Mouse (Mus musculus) natural killer cell, adult 2 months (primary cell): Measurements from ENCODE around the gene Plod1.
A peak's percentile ranks its signal among the peaks of the same experiment; 100 is the strongest.

ENCODE experiments used
- DNase-seq, 2 experiments: peaks; one replicate each; pipeline ENCODE4 v3.0.0; 2022; ENCODE audit warnings: low spot score in 2 of 2

The Plod1 gene

DNA sequence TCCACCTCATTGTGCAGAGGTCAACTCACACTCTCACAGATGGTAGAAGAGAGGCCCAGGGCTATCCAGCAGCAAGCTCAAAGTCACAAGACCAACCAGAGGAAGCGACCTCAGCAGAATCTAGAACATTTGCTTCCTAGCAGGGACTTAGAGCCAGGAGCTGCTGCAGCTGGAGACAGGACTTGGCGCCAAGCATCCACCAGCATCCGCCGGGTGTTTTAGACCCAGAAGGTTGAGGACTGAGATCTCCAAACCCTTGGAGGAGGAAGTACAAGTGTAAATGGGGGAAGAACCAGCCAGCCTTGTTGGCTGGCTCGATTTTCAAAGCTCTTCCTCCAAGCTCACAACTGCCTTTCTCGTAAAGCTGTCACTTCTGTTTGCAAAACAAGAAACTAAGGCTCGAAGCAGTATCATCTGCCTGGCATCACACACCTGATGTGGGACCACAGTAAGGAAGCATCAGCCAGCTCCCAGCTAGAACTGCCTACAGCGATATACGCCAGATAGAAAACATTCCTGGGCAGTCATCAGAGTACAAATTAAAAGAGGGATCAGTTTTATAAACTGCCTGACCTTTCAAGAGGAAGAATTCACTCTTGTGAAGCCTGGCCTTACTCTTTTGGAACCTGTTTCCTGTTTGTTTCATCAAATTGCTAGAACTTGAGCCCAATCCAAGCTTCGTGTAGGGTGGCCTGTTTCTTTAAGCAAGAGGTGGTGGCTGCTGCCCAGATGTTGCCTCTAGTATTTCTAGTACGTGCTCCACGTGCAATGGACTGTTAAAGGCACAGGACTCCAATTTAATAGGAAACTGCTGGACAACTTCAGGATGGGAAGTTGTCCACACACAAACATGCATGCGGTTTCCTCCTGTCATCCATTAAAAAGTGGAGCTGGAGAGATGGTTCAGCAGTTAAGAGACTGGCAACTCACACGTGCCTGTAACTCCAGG, 1.9 kb upstream of the Plod1 start:
- no peak for DNase-seq

DNA sequence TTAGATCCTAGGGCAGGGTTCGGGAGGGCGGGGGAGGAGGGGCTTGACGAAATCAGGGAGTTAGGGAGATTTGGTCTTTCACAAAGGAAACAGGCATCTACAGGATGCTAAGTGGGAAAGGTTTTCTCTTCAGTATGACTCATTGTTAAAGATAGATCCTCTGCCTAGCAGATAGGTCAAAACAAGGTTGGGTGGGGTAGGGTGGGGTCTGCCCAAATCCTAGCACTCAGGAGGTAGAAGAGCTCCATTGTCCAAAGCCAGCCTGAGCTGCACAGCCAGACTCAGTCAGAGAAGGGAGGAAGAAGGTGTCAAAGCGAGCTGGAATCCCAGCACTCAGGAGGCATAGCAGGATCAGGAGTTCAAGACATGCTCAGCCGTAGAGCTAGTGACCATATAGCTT, 919 bp upstream of the Plod1 start:
- DNase-seq, result no peak

DNA sequence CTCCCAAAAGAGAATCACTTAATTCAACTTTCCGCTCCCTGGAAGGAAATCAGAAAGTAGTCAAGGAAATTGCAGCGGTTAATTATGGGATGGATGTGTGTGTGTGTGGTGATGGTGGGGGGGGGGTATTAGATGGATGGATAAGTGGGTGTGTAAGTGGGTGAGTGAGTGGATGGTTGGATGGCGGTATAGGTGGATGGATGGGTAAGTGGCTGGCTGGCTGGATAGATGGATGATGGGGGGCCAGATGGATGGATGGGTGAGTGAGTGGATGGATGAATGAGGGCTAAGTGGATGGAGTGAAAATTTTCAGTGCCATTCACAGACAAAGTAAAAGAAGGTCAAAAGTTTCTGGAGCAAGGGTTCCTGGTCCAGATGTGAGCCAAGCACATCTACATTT, 454 bp upstream of the Plod1 start:
- no peak for DNase-seq

DNA sequence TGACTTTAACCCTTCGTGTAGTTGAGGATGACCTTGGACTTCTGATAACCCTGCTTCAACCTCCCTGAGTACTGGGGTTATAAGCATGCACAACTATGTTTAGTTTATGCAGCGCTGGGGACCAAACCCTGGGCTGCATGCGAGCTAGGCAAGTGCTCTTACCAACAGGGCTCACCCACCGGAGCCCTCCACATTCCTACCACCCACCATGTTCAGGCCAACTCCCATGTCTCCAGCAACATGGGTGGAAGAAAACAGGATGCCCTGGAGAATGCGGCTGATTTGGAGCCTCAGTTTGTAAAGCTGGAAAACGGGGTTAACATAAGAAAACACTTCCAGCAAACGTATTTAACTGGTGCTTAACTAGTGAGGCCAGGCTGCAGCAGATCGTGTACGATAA, 663 bp downstream of the Plod1 start:
- no peak for DNase-seq

DNA sequence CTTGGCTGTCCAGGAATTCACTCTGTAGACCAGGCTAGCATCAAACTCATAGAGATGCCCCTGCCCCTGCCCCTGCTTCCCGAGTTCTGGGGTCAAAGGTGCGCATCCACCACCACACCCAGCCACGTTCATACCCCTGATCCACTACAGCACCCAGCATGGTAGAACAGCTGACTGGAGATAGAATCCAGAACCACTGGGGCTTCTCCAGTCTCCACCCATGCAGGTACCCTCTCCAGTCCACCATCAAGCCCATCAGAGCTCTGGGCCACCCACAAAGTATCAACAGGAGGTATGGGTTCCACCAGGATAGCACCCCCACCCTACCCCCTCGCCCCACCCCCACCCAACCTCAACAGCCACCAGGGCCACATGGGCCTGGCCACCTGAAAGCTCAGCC, 2.0 kb downstream of the Plod1 start:
- DNase-seq, result no peak

DNA sequence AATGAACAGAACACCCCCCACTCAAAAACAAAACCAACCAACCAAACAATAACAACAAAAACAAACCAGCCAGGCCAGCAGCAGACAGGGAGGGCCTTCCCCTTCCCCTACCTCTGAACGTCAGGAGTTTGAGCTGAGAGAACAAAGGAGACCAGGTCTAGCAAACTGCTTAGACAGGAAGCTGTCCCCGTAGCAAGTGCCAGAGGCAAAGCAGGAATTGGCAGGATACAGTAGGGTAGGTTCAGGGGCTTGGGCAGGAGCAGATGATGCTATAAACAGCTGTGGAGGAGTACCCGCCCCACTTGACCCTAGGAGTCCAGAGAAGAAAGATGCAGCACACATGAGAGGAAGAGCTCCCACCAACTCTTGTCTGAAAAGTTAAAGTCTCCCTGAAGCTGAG, 2.4 kb downstream of the Plod1 start:
- no peak for DNase-seq

DNA sequence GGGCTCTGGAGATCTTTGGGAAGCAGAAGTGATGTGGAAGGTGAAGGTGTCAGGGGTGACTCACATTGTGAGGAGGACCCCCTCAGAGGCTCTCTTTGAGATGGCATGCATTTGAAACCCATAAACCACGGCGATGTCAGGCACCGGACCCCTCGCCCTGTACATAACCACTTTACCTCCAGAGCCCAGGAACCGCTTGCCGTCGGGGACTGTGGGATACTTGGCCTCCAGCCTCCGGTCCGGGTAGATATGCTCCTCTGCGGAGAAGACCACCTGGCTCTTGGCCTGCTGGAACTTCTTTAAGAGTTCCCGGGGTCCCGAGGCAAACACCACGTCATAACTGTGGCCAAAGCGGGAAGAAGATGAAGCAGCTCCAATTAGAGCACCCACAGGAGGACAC, 5.6 kb downstream of the Plod1 start:
- DNase-seq, result no peak

DNA sequence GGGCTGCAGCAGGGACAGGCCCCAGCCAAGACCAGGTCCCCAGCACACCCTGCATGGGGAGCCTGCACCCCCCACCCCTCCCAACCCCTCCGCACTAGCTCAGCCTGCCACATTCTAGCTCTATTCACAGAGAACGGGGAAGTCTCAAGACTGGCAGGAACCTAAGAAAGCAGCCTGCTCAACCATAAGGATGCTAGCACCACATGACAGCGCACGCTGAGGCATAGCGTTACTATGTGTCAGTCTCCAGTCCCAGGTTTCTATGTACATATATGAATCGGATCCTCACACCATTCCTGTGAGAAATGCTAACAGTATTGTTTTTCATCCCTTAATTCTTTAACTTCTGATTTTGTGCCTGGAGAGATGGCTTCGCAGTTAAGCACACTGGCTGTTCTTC, 8.0 kb downstream of the Plod1 start:
- DNase-seq, result no peak

DNA sequence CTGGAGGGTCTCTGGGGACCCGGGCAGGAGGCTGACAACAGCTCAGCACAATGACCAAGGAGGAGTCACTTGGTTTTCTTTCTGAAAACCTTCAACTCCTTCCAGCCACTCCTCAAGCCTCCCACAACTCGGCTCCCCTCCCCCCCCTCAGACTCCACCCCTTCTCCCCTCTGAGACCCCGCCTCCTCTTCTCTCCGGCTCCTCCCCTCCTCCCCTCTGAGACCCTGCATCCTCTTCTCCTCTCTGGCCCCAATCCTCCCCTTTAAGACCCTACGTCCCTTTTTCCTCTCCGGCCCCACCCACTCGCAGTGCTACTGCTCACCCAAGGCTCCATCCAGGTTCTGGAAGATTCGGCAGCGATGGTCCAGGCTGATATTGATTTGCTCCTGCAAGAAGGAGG, 8.4 kb downstream of the Plod1 start:
- DNase-seq, result no peak

DNA sequence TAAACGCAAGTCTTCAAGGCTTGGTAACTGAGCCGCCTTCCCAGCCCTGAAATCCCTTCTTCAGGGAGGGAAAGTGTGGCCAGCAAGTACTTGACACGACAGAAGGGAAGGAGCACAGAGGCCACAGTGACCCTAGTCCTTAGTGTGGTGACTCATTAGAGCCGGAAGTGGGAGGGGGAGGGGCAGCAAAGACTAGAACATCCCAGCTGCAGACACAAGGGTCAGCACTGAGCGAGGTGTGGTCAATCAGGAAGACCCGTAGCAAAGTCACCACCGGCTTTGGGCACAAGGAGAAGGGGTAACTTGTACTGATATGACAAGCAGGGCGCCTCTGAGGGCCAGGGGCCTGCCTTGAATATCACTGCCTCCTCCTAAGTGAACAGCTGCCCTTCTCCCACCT, 8.9 kb downstream of the Plod1 start:
- DNase-seq, result peak; percentile 37 to 47

DNA sequence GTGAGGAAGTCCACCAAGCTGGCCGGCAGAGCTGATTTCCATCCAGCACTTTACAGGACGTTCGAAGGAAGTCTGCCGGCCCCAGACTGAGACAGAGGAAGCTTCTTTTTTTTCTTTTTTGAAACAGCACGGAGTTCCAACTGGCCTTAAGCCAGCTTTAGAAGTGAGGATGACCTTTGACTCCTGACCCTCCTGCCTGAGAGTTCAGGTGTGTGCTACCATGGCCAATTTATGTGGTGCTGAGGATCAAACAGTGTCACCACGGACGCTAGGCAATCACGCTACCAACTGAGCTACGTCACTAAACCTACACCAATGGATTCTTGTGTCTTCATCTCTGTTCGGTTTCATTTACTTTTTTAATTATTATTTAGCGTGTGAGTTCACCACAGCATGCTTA, 14.2 kb downstream of the Plod1 start:
- no peak for DNase-seq

DNA sequence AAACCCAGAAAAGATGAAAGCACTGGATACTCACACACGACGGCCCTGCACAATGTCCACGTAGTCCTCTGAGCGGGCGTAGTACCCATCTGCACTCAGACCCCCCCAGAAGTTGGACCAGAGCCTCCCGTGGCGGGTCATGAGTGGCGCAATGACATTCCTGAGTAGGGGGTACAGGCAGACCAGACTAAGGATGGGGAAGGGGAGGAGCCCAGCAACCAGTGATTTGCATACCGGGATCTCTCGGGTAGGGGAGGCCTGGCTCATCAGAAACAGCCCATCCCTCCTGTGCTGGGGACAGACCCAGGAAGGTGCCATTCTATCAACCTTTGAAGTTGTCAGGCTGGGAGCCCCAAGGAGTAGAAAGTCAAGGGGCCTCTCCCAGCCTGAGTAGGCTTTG, 15.6 kb downstream of the Plod1 start:
- no peak for DNase-seq

DNA sequence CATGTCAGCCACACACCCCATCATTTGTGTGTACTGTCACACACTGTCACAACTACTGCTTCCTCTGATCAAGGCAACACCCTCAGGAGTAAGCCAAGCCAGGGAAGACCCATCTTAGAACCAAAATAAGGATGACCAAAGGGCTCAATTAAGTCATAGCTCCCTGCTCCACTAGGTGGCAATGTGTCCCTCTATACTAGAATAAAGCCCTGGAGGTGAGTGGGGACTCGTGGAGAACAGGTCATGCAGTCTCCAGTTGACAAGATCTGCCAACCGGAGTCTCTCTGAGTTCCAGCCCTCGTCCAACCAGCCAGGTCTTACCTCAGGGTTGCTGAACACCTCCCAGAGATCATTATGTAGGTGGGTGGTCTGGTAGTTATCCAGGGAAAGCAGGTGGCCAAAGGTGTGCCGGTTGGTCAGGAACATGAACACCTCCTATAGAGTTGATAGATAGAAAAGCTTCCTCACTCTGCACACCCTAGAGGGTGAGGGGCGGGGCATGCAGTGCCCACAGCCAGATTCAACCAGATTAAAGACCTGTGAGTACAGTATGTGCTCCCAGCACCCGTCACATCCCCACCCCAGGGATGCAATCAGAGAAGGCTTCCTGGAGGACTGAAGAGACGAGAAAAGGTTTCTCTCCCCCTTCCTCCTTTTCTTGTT, 18.0 kb downstream of the Plod1 start:
- DNase-seq, result peak; percentile 26 to 31

DNA sequence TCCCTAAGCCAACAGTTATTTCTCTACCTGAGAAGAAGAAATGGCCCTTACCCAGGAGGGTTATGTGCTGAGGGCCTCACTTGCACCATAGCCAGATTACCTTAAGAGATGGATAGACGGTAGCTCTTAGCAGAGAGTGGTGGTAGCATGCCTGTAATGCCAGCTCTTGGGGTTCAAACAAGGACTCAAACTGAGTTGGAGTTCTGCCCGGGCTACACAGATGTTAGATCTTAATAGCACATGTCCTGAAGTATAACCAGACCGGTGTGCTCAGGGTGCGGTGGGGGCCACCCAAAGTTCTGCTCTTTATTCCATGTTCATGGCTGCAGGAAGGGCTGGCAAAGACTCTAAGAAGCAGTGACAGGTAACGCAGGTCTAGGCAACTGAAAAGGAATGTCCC, 27.1 kb downstream of the Plod1 start:
- no peak for DNase-seq

DNA sequence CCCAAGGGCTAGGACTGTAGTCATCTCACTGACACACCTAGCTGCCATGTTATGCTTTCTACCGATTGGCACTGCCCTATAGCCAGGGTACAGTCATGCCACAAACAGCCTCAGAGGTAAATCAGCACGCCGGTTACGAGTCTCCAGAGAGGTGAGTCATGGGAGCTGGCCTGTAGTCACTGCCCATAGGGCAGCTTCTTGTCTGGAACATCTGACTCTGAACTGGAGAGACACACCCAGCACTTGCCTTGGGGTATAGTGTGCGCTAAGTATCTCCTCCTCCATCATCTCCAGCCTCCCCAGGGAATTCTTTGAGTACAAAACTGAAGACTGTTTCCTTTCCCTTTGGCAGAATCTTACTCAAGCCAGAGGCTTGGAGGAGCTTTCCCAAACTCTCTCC, 30.3 kb downstream of the Plod1 start:
- no peak for DNase-seq

DNA sequence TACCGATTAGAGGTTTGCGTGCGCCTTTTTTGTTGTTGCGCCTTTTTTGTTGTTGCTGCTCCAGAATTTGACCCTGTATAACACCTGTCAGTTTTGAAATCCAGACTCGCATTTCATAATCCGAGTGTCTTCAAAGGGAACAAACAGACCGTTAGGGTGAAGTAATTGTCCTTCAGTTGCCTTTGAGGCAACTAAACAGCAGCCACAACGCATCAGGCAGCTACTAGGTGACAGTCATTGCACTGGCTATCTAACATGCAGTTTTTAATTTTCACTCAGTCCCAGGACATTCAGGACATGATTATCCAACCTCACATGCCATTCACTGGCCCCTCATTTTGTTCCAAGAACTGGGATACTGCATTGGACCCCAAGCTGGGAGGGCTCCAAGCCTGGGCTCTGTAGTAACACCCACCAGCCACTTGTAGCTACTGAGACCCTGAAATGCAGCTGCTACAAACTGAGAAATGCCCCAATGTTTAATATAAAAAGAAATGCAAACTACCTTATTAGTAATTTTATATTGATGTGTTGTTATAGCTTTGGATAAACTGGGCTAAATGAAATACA, 31.4 kb downstream of the Plod1 start:
- DNase-seq, result peak in 1 of 2 experiments; percentile 1

DNA sequence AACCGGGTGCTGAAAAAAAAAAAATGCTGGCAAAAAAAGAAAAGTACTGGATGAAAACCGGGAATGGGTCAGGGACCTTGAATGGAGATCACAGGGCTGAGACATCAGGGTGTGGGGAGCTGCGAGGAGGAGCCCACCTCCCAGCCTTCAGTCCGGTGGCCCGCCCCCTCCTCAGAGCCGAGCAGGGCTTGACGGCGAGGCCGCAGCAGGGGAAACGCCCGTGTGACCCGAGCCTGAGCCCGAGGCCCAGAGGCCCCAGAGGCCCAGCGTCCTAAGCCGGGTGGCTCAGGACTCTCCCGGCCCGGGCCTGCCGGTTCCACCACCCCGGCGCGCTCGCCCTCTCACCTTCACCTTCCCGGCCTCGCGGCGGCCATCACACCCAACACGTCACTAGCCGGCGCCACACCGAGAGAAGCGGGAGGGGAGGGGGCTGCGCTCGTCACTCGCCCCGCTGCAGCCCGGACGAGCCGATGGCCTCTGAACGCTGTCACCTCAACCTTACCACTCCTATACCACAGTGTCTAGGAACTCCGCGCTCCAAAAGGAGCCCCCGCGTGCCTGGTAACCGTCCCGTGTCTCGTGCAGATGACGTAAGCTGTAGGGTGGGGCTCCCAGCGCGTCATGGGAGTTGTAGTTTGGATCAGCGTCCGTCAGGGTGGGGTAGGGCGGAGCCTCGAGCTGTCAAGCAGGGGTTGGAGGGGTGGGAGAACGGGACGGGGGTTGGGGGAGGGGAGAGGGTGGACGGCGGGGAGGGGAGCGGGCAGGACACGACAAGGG, 32.1 kb downstream of the Plod1 start, which contains the start of gene Mfn2:
Mfn2 (minus strand) TSS at position 392 of the 777 bp plus-strand sequence.
- peak; percentile 87 to 88 for DNase-seq

DNA sequence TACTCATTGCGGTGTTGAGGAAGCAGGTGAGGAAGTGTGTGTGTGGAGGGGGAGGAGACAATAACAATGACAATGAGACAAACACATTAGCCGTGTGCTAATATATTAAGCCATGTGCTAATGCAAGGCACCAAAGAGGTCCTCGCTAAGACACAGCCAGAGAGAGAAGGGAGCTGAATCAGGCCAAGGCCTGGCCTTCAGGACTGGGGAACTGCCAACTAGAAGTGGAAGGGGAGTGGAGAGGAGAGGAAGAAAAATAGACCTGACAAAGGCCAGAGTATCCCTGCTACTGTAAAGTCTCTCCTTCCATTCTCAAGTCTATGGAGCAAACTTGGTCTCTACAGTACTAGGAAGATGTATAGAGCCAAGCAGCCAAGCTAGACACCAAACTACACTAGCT, 33.0 kb downstream of the Plod1 start:
- no peak for DNase-seq

DNA sequence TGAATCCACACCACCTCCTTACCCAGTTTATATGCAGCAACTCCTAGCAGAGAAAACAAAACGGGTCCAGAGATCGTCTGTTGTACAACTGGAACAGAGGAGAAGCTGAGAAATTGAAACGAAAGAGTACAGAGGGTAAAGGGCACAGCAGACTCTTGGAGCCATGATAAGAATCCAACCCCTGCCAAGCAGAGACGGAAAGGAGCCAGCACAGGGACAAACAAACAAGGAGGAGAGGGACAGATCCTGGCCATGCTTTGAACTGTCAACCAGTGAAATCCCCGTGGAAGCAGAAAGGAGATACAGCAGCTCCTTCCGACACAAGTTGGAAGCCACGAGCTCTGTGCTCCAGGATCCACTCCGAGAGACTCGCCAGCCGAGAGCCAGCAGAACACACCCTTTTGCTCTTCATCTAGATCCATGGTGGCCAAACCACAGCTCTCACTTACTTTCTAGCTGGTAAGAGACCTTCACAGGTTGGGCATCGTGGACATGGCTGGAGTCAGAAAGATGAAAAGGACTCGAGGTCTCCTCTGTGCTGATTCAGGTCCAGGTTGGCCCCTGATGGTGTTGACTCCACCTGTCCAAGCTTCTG, 33.6 kb downstream of the Plod1 start:
- no peak for DNase-seq

DNA sequence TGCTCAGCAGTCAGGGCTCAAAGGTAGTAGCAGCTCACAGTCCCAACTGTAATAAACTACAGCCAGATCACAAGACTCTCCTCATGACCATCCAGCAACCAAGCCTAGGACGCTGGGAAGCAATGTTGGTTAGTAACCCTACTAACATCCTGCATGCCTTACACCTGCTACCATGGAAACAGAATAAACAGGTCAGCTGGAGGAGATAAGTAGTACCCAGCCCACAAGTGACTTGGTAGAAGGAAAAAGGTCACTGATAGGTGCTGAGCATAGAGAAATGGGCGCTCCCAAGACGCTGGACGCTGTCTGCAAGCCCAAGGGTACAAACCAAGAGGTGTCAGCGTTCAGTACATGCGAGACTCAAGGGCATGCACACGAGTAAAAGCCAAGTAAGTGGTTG, 36.1 kb downstream of the Plod1 start:
- DNase-seq, result no peak

DNA sequence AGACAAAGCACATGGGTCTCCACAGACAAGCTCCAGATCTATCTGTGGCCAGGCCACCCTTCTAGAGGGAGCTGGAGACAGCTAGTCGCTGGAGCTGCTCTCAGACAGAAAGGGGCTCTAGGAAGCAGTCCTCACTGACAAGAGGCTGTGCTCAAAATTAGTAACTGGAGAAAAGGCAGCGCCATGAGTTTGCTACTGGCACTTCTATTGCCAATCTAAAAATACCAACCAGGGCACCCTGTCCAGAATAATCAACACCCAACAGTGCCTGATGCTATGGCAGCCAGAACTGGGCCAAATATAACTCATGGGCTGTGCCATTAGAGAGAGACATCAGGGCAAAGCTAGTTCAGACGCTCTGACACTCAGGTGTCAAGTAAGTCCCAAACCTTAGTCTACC, 39.2 kb downstream of the Plod1 start:
- no peak for DNase-seq

DNA sequence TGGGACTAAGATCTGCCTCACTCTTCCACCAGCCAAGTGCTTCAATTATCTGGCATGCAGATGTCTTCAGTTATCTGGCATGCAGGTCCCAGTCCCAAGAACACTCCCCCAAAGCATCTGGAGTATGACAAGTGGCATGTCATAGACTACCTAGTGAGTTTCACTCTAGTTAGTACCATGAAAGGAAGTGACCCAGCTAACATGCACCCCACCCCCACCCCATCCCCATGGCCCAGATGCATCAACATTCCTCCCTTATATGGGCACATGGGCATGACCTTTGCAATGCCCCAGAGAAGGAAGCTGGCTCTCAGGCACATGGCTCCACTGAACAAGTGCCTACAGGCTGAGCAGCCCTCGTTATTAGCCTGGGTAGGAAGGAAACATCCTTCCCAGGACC, 40.2 kb downstream of the Plod1 start:
- DNase-seq, result no peak
